Mouse (Mus musculus) cortical plate, adult 2 months (tissue): ENCODE measurements around the gene C1qtnf6. TPM values are rescaled to one million over a fixed set of nuclear protein-coding genes. Genes with fewer than 3 reads are reported as not detected.
A peak's percentile ranks its signal among the peaks of the same experiment; 100 is the strongest.

Source experiments
- H3K27ac ChIP-seq: fragments of 200-500 bp; 2 replicates; pipeline ENCODE4 v1.5.1; 2012; ENCODE audit warnings: low read length, control low read depth, inconsistent platforms; ENCODE audit not compliant: insufficient read depth
- H3K4me1 ChIP-seq: fragments of 200-500 bp; 2 replicates; pipeline ENCODE4 v1.6.1; 2011; ENCODE audit warnings: low read length; ENCODE audit not compliant: control insufficient read depth, insufficient read depth
- H3K4me3 ChIP-seq: fragments of 200-500 bp; 2 replicates; pipeline ENCODE4 v1.5.1; 2011; ENCODE audit warnings: mild to moderate bottlenecking, low read length, control low read depth; ENCODE audit not compliant: insufficient read depth
- CTCF ChIP-seq: fragments of 200-500 bp; IDR thresholded peaks from 2 replicates; pipeline ENCODE4 v1.5.1; 2011; ENCODE audit warnings: mild to moderate bottlenecking, control low read depth, low read length; ENCODE audit not compliant: insufficient read depth; ENCODE audit errors: extremely low read depth
- POLR2A ChIP-seq: fragments of 200-500 bp; IDR thresholded peaks from 2 replicates; pipeline ENCODE4 v1.6.1; 2011; ENCODE audit warnings: mild to moderate bottlenecking, low read length, control low read depth; ENCODE audit not compliant: insufficient read depth; ENCODE audit errors: extremely low read depth
- polyA plus RNA-seq: library from polyadenylated mRNA; depleted of rRNA; stranded (reverse); fragments of >200 nt; gene quantifications from 2 replicates; pipeline ENCODE4 v1.2.3, GENCODE M21; 2012; rRNA removed

C1qtnf6 gene
- polyA plus RNA-seq = 3.6 and 3.9 TPM in 2 replicates

GRCm38 (mm10) chr15:78530671-78531450 is at the start of gene C1qtnf6:
Gene C1qtnf6 (minus strand): TSS chr15:78531416.
- Histone ChIP-seq H3K4me1 (peaks cover 4% of the 10 kb centered on the region), H3K4me3 (peak within 1 kb of the TSS; percentile 3; the same call in 1 of the 2 replicates), H3K27ac (peak within 1 kb of the TSS; percentile 5; the same call in 1 of the 2 replicates)
- no peak for TF ChIP-seq POLR2A

DNA sequence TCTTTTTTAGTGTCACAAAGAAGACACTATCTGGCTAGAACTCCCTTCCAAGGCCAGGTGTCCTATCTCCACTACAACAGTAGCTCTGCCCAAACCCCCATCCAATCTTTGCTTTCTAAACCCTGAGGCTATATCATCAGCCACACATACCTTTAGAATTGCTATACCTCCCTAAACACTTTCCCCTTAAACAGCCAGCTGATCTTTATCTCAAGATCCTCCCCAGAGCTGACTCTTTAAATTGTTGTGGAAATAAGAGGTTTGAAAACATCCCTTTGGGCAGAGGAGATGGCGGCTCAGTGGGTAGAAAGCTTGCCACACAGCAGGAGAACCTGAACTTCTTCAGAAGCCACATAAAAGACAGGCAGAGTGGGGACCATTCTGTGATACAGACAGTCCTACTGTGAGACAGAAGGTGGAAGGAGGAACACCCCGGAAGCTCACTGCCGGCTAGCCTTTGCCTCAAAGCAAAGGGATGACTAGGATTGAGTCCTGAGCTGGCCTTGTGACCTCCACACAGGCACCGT is 45.1 kb upstream of the C1qtnf6 start:
- Histone ChIP-seq H3K27ac (no peak overlapping the region), H3K4me3 (no peak overlapping the region), H3K4me1 (no peaks in the 10 kb centered on the region; the same call in 1 of the 2 replicates)
- no peak for TF ChIP-seq POLR2A
- TF ChIP-seq CTCF = no peak

- no peak for TF ChIP-seq CTCF
- no peak for TF ChIP-seq POLR2A
- H3K27ac ChIP-seq = no peak within 1 kb of the TSS
These were observed 41.6 kb upstream of the C1qtnf6 start, which contains the start of gene Rac2 for GRCm38 (mm10) chr15:78572658-78573397. Gene Rac2 (minus strand): TSS chr15:78572783.

DNA sequence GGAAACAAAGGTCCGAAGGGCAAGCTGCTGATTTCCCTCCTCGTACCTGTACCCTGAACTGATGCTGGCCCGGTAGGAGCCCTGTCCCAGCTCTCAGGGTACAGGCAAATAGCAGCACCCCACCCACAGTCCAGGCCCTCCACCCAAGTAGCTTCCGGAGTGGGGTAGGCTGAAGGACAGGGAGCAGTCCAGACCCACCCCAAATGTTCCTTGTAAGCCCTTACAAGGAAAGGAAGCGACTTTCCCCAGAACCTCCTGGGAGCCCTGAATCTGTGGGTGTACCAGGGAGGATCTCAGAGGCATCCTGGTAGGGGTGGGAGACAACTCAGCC is 41.0 kb upstream of the C1qtnf6 start:
- no peak overlapping the region for H3K4me3 ChIP-seq
- H3K4me1 ChIP-seq = no peaks in the 10 kb centered on the region
- no peak for TF ChIP-seq CTCF
- TF ChIP-seq POLR2A = no peak
- no peak overlapping the region for H3K27ac ChIP-seq

More at GRCm38 (mm10) chr15:78572658-78573397, 41.6 kb upstream of the C1qtnf6 start, which contains the start of gene Rac2:
- H3K4me1 ChIP-seq = no peaks in the 10 kb centered on the region
- H3K4me3 ChIP-seq = no peak within 1 kb of the TSS

- Histone ChIP-seq H3K4me3 (no peak overlapping the region), H3K27ac (no peak overlapping the region), H3K4me1 (no peaks in the 10 kb centered on the region)
- TF ChIP-seq POLR2A = no peak
- no peak for TF ChIP-seq CTCF
These were observed 40.5 kb upstream of the C1qtnf6 start for GRCm38 (mm10) chr15:78571554-78572269.

GRCm38 (mm10) chr15:78570170-78570569 is 39.0 kb upstream of the C1qtnf6 start:
- Histone ChIP-seq H3K4me3 (no peak overlapping the region), H3K4me1 (no peaks in the 10 kb centered on the region), H3K27ac (no peak overlapping the region)
- TF ChIP-seq CTCF (no peak), POLR2A (no peak)

DNA sequence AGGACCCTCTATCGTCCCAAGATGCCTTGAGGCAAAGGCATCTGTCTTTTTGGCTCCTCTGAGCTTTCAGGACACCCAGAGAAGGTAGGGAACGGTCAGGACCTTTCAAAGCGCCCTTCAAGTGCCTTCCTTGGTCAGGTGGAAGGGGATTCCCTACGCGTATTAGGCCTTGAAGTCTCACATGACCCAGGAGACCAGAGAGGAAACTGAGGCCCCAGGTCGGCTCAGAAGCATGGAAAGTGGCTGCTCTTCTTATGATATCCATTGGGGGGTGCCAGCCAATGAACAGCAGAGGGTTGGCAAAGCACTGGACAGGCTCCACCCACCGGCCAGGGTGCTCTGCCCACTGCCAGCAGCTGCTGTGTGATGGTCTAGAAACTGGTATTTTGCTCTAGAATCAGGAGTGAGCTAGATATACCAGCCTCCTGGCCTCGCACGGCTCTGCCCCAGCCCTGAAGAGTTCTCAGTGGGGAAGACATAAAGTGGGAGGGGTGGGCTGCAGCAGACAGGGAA is 36.4 kb upstream of the C1qtnf6 start:
- H3K4me1 ChIP-seq = no peaks in the 10 kb centered on the region
- TF ChIP-seq POLR2A = no peak
- no peak overlapping the region for H3K4me3 ChIP-seq
- H3K27ac ChIP-seq = no peak overlapping the region

GRCm38 (mm10) chr15:78564764-78565435 is 33.7 kb upstream of the C1qtnf6 start:
- no peak overlapping the region for H3K4me3 ChIP-seq
- TF ChIP-seq POLR2A = no peak
- no peak for TF ChIP-seq CTCF
- no peak overlapping the region for H3K27ac ChIP-seq
- H3K4me1 ChIP-seq = no peaks in the 10 kb centered on the region

DNA sequence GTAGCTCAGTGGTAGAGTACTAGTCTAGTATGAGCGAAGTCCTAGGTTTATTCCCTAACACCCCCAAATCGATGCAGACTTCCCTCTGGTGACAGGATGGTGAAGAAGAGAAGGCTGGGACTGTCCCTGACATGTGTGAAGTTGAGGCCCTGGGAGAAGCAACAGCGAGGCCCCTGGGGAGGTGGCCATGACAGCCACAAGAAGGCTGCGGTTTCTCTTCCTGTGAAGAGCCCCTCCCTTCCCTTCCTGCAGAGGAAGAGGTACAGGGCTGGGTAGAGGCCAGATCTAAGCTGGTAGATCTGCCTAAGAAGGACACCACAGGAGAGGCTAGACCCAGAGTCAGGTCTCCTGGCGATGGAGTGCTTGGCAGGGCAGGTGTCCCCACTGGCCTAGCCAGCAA is 32.7 kb upstream of the C1qtnf6 start:
- no peak overlapping the region for H3K27ac ChIP-seq
- TF ChIP-seq POLR2A (no peak), CTCF (no peak)
- no peaks in the 10 kb centered on the region for H3K4me1 ChIP-seq
- H3K4me3 ChIP-seq = no peak overlapping the region
